15 mouse cellular contexts compared by ENCODE assay signal in genomic region chr6:117015461-117015860, GRCm38 (mm10).
"Had no signal": no experiment of that assay in that cellular context is flagged by ENCODE, and none has a peak within 500 bp of the region (broad histone marks: within the 10 kb centered on the region; RNA-seq: fewer than 3 reads in every experiment).

No protein-coding gene starts in this region.

- DNase-seq: cerebellum, adult 9-11 months; cerebellum, postnatal 10 days; cerebellum, postnatal 14 days; cerebellum, postnatal 25 days; cerebellum, postnatal 36 days; embryo, embryonic 11 days; forebrain, postnatal 0 days; gastrocnemius, adult 2 months; gastrocnemius, postnatal 10 days; gastrocnemius, postnatal 14 days; gastrocnemius, postnatal 25 days; gastrocnemius, postnatal 36 days; heart, adult 11 months; heart, adult 18-20 months; heart, adult 2 months had no signal
